Mouse (Mus musculus) kidney, adult 9 months (tissue): ENCODE results near the gene 2310007B03Rik.
A peak's percentile ranks its signal among the peaks of the same experiment; 100 is the strongest.

Experiments used
- DNase-seq: peaks from one replicate; pipeline ENCODE4 v3.0.0; 2022

Gene 2310007B03Rik

GRCm38 (mm10) chr1:93159566-93160500 is 915 bp downstream of the 2310007B03Rik start:
- DNase-seq, result no peak

GRCm38 (mm10) chr1:93158916-93159315 is 1.8 kb downstream of the 2310007B03Rik start:
- DNase-seq, result peak; percentile 18

GRCm38 (mm10) chr1:93157566-93157965 is 3.2 kb downstream of the 2310007B03Rik start:
- peak; percentile 50 for DNase-seq

GRCm38 (mm10) chr1:93150907-93151661 is 9.7 kb downstream of the 2310007B03Rik start:
- DNase-seq, result no peak

GRCm38 (mm10) chr1:93144176-93144575 is 16.6 kb downstream of the 2310007B03Rik start:
- DNase-seq, result no peak

GRCm38 (mm10) chr1:93142871-93143270 is 17.9 kb downstream of the 2310007B03Rik start:
- DNase-seq, result no peak

GRCm38 (mm10) chr1:93139713-93140112 is 21.0 kb downstream of the 2310007B03Rik start:
- no peak for DNase-seq

- DNase-seq, result peak; percentile 77
Observed at GRCm38 (mm10) chr1:93138534-93138933, 22.2 kb downstream of the 2310007B03Rik start.

- no peak for DNase-seq
Observed at GRCm38 (mm10) chr1:93135036-93135526, 25.7 kb downstream of the 2310007B03Rik start, which contains the start of gene Agxt. Agxt (plus strand) TSS chr1:93135240.

- no peak for DNase-seq
Observed at GRCm38 (mm10) chr1:93132676-93133075, 28.1 kb downstream of the 2310007B03Rik start.

- peak; percentile 14 for DNase-seq
Observed at GRCm38 (mm10) chr1:93130242-93130983, 30.3 kb downstream of the 2310007B03Rik start.

GRCm38 (mm10) chr1:93128710-93129349 is 31.9 kb downstream of the 2310007B03Rik start:
- DNase-seq, result peak; percentile 30

- DNase-seq, result no peak
Observed at GRCm38 (mm10) chr1:93128209-93128608, 32.5 kb downstream of the 2310007B03Rik start.

GRCm38 (mm10) chr1:93125256-93125655 is 35.5 kb downstream of the 2310007B03Rik start:
- DNase-seq, result no peak

GRCm38 (mm10) chr1:93124066-93124465 is 36.7 kb downstream of the 2310007B03Rik start:
- no peak for DNase-seq

GRCm38 (mm10) chr1:93123179-93123854 is 37.4 kb downstream of the 2310007B03Rik start:
- DNase-seq, result no peak

GRCm38 (mm10) chr1:93118816-93119215 is 41.9 kb downstream of the 2310007B03Rik start:
- DNase-seq, result peak; percentile 17

GRCm38 (mm10) chr1:93115471-93115870 is 45.3 kb downstream of the 2310007B03Rik start:
- no peak for DNase-seq

GRCm38 (mm10) chr1:93114713-93115463 is 45.9 kb downstream of the 2310007B03Rik start:
- DNase-seq, result peak; percentile 55

GRCm38 (mm10) chr1:93102700-93103099 is 58.0 kb downstream of the 2310007B03Rik start:
- DNase-seq, result no peak
